Mouse (Mus musculus): ENCODE results near the gene Gm20388. TPM values are rescaled to one million over a fixed set of nuclear protein-coding genes. Genes with fewer than 3 reads are reported as not detected.
A peak's percentile ranks its signal among the peaks of the same experiment; 100 is the strongest.

Gene Gm20388
- polyA plus RNA-seq, 1 experiment from 2014 or later, result not detected

- 83% methylated on average over 6 of the region's 6 CpGs for WGBS
- H3K9ac ChIP-seq (ENCODE audit: low read length), result no peak overlapping the region
- DNase-seq (ENCODE audit: low spot score), result no peak
- no peaks in the 10 kb centered on the region for H3K36me3 ChIP-seq (ENCODE audit: control insufficient read depth, insufficient read depth, low read length)
- no peak for ATAC-seq (ENCODE audit: insufficient number of reproducible peaks, low FRiP score, low TSS enrichment, low read depth)
- H3K27ac ChIP-seq (replicated peaks; ENCODE audit: low read depth, low read length), result no peak overlapping the region
- no peak overlapping the region for H3K4me2 ChIP-seq (ENCODE audit: low read depth, severe bottlenecking)
- 0 out of 2 replicates have a peak, but pooled peaks cover 2% of the 10 kb centered on the region for H3K4me1 ChIP-seq (ENCODE audit: control insufficient read depth, insufficient read depth, low read length)
- H3K4me3 ChIP-seq (ENCODE audit: low read depth, low read length), result no peak overlapping the region
- no peaks in the 10 kb centered on the region for H3K27me3 ChIP-seq (ENCODE audit: control insufficient read depth, insufficient read depth, low read length)
- peaks cover 4% of the 10 kb centered on the region; the same call in 1 of the 2 replicates for H3K9me3 ChIP-seq (ENCODE audit: control insufficient read depth, low read length)
Observed at GRCm38 (mm10) chr8:120201351-120201750, 290.7 kb downstream of the Gm20388 start.

GRCm38 (mm10) chr8:120202546-120202945, 291.9 kb downstream of the Gm20388 start:
- no peak overlapping the region for H3K4me2 ChIP-seq (ENCODE audit: low read depth, severe bottlenecking)
- no peaks in the 10 kb centered on the region for H3K27me3 ChIP-seq (ENCODE audit: control insufficient read depth, insufficient read depth, low read length)
- no peak for DNase-seq (ENCODE audit: low spot score)
- peaks cover 4% of the 10 kb centered on the region; the same call in 1 of the 2 replicates for H3K9me3 ChIP-seq (ENCODE audit: control insufficient read depth, low read length)
- H3K9ac ChIP-seq (ENCODE audit: low read length), result no peak overlapping the region
- no peak overlapping the region for H3K4me3 ChIP-seq (ENCODE audit: low read depth, low read length)
- H3K4me1 ChIP-seq (ENCODE audit: control insufficient read depth, insufficient read depth, low read length), result 0 out of 2 replicates have a peak, but pooled peaks cover 2% of the 10 kb centered on the region
- no peak overlapping the region for H3K27ac ChIP-seq (replicated peaks; ENCODE audit: low read depth, low read length)
- 72% methylated on average over 3 of the region's 3 CpGs for WGBS
- ATAC-seq (ENCODE audit: insufficient number of reproducible peaks, low FRiP score, low TSS enrichment, low read depth), result no peak
- H3K36me3 ChIP-seq (ENCODE audit: control insufficient read depth, insufficient read depth, low read length), result no peaks in the 10 kb centered on the region

- no peak for ATAC-seq (ENCODE audit: insufficient number of reproducible peaks, low FRiP score, low TSS enrichment, low read depth)
- H3K4me2 ChIP-seq (ENCODE audit: low read depth, severe bottlenecking), result no peak overlapping the region
- H3K27ac ChIP-seq (replicated peaks; ENCODE audit: low read depth, low read length), result no peak overlapping the region
- H3K9me3 ChIP-seq (ENCODE audit: control insufficient read depth, low read length), result peaks cover under 1% of the 10 kb centered on the region; the same call in 1 of the 2 replicates
- no peaks in the 10 kb centered on the region for H3K36me3 ChIP-seq (ENCODE audit: control insufficient read depth, insufficient read depth, low read length)
- H3K4me3 ChIP-seq (ENCODE audit: low read depth, low read length), result no peak overlapping the region
- H3K9ac ChIP-seq (ENCODE audit: low read length), result peak overlapping the region; percentile 3; the same call in 1 of the 2 replicates
- peaks cover 9% of the 10 kb centered on the region for H3K4me1 ChIP-seq (ENCODE audit: control insufficient read depth, insufficient read depth, low read length)
- 66% methylated on average over 7 of the region's 7 CpGs for WGBS
- no peak for DNase-seq (ENCODE audit: low spot score)
- no peaks in the 10 kb centered on the region for H3K27me3 ChIP-seq (ENCODE audit: control insufficient read depth, insufficient read depth, low read length)
Observed at GRCm38 (mm10) chr8:120204736-120205360, 294.2 kb downstream of the Gm20388 start.

GRCm38 (mm10) chr8:120205916-120206315, 295.3 kb downstream of the Gm20388 start:
- DNase-seq (ENCODE audit: low spot score) (no peak), ATAC-seq (ENCODE audit: insufficient number of reproducible peaks, low FRiP score, low TSS enrichment, low read depth) (no peak)
- Histone ChIP-seq H3K9ac (ENCODE audit: low read length) (no peak overlapping the region), H3K36me3 (ENCODE audit: control insufficient read depth, insufficient read depth, low read length) (no peaks in the 10 kb centered on the region), H3K4me1 (ENCODE audit: control insufficient read depth, insufficient read depth, low read length) (peaks cover 19% of the 10 kb centered on the region), H3K4me3 (ENCODE audit: low read depth, low read length) (no peak overlapping the region), H3K4me2 (ENCODE audit: low read depth, severe bottlenecking) (no peak overlapping the region), H3K27me3 (ENCODE audit: control insufficient read depth, insufficient read depth, low read length) (no peaks in the 10 kb centered on the region), H3K9me3 (ENCODE audit: control insufficient read depth, low read length) (no peaks in the 10 kb centered on the region), H3K27ac (replicated peaks; ENCODE audit: low read depth, low read length) (no peak overlapping the region)
- 85% methylated on average over 9 of the region's 9 CpGs for WGBS

GRCm38 (mm10) chr8:120207364-120207763, 296.7 kb downstream of the Gm20388 start:
- Histone ChIP-seq H3K9ac (ENCODE audit: low read length) (no peak overlapping the region), H3K4me3 (ENCODE audit: low read depth, low read length) (no peak overlapping the region), H3K36me3 (ENCODE audit: control insufficient read depth, insufficient read depth, low read length) (no peaks in the 10 kb centered on the region), H3K9me3 (ENCODE audit: control insufficient read depth, low read length) (no peaks in the 10 kb centered on the region), H3K4me1 (ENCODE audit: control insufficient read depth, insufficient read depth, low read length) (peaks cover 28% of the 10 kb centered on the region), H3K27ac (replicated peaks; ENCODE audit: low read depth, low read length) (no peak overlapping the region), H3K27me3 (ENCODE audit: control insufficient read depth, insufficient read depth, low read length) (no peaks in the 10 kb centered on the region), H3K4me2 (ENCODE audit: low read depth, severe bottlenecking) (no peak overlapping the region)
- DNase-seq (ENCODE audit: low spot score) (no peak), ATAC-seq (ENCODE audit: insufficient number of reproducible peaks, low FRiP score, low TSS enrichment, low read depth) (no peak)
- WGBS, result 87% methylated on average over 8 of the region's 8 CpGs

- ATAC-seq (ENCODE audit: insufficient number of reproducible peaks, low FRiP score, low TSS enrichment, low read depth), result no peak
- H3K36me3 ChIP-seq (ENCODE audit: control insufficient read depth, insufficient read depth, low read length), result no peaks in the 10 kb centered on the region
- H3K9ac ChIP-seq (ENCODE audit: low read length), result peak overlapping the region; percentile 22
- no peaks in the 10 kb centered on the region for H3K27me3 ChIP-seq (ENCODE audit: control insufficient read depth, insufficient read depth, low read length)
- no peak overlapping the region for H3K4me3 ChIP-seq (ENCODE audit: low read depth, low read length)
- H3K4me2 ChIP-seq (ENCODE audit: low read depth, severe bottlenecking), result no peak overlapping the region
- no peak for DNase-seq (ENCODE audit: low spot score)
- 42% methylated on average over 11 of the region's 11 CpGs for WGBS
- no peaks in the 10 kb centered on the region for H3K9me3 ChIP-seq (ENCODE audit: control insufficient read depth, low read length)
- H3K4me1 ChIP-seq (ENCODE audit: control insufficient read depth, insufficient read depth, low read length), result peaks cover 26% of the 10 kb centered on the region
- H3K27ac ChIP-seq (replicated peaks; ENCODE audit: low read depth, low read length), result no peak overlapping the region
Observed at GRCm38 (mm10) chr8:120208113-120208512, 297.5 kb downstream of the Gm20388 start.

- no peak overlapping the region for H3K9ac ChIP-seq (ENCODE audit: low read length)
- no peaks in the 10 kb centered on the region for H3K9me3 ChIP-seq (ENCODE audit: control insufficient read depth, low read length)
- no peak overlapping the region for H3K4me3 ChIP-seq (ENCODE audit: low read depth, low read length)
- DNase-seq (ENCODE audit: low spot score), result peak; percentile 59
- no peak overlapping the region for H3K27ac ChIP-seq (replicated peaks; ENCODE audit: low read depth, low read length)
- WGBS, result 10% methylated on average over 4 of the region's 4 CpGs
- no peaks in the 10 kb centered on the region for H3K27me3 ChIP-seq (ENCODE audit: control insufficient read depth, insufficient read depth, low read length)
- no peak for ATAC-seq (ENCODE audit: insufficient number of reproducible peaks, low FRiP score, low TSS enrichment, low read depth)
- peaks cover 41% of the 10 kb centered on the region for H3K4me1 ChIP-seq (ENCODE audit: control insufficient read depth, insufficient read depth, low read length)
- no peak overlapping the region for H3K4me2 ChIP-seq (ENCODE audit: low read depth, severe bottlenecking)
- no peaks in the 10 kb centered on the region for H3K36me3 ChIP-seq (ENCODE audit: control insufficient read depth, insufficient read depth, low read length)
Observed at GRCm38 (mm10) chr8:120211345-120211744, 300.7 kb downstream of the Gm20388 start.

- Histone ChIP-seq H3K27me3 (ENCODE audit: control insufficient read depth, insufficient read depth, low read length) (no peaks in the 10 kb centered on the region), H3K27ac (replicated peaks; ENCODE audit: low read depth, low read length) (no peak overlapping the region), H3K4me2 (ENCODE audit: low read depth, severe bottlenecking) (no peak overlapping the region), H3K9me3 (ENCODE audit: control insufficient read depth, low read length) (no peaks in the 10 kb centered on the region), H3K36me3 (ENCODE audit: control insufficient read depth, insufficient read depth, low read length) (no peaks in the 10 kb centered on the region), H3K9ac (ENCODE audit: low read length) (no peak overlapping the region), H3K4me3 (ENCODE audit: low read depth, low read length) (no peak overlapping the region), H3K4me1 (ENCODE audit: control insufficient read depth, insufficient read depth, low read length) (peaks cover 52% of the 10 kb centered on the region)
- WGBS, result 83% methylated on average over 7 of the region's 7 CpGs
- DNase-seq (ENCODE audit: low spot score) (no peak), ATAC-seq (ENCODE audit: insufficient number of reproducible peaks, low FRiP score, low TSS enrichment, low read depth) (no peak)
Observed at GRCm38 (mm10) chr8:120212596-120212995, 302.0 kb downstream of the Gm20388 start.

GRCm38 (mm10) chr8:120213229-120213628, 302.6 kb downstream of the Gm20388 start:
- ATAC-seq (ENCODE audit: insufficient number of reproducible peaks, low FRiP score, low TSS enrichment, low read depth), result no peak
- H3K4me1 ChIP-seq (ENCODE audit: control insufficient read depth, insufficient read depth, low read length), result peaks cover 52% of the 10 kb centered on the region
- no peak for DNase-seq (ENCODE audit: low spot score)
- no peak overlapping the region for H3K27ac ChIP-seq (replicated peaks; ENCODE audit: low read depth, low read length)
- H3K4me3 ChIP-seq (ENCODE audit: low read depth, low read length), result no peak overlapping the region
- WGBS, result 90% methylated on average over 3 of the region's 3 CpGs
- no peaks in the 10 kb centered on the region for H3K9me3 ChIP-seq (ENCODE audit: control insufficient read depth, low read length)
- H3K27me3 ChIP-seq (ENCODE audit: control insufficient read depth, insufficient read depth, low read length), result no peaks in the 10 kb centered on the region
- no peak overlapping the region for H3K4me2 ChIP-seq (ENCODE audit: low read depth, severe bottlenecking)
- H3K36me3 ChIP-seq (ENCODE audit: control insufficient read depth, insufficient read depth, low read length), result no peaks in the 10 kb centered on the region
- H3K9ac ChIP-seq (ENCODE audit: low read length), result no peak overlapping the region
